Mouse (Mus musculus) retina, postnatal 7 days (tissue): ENCODE data around the gene Fbxo3.
"Not testable (repeated sequence)": the region's sequence is repeated elsewhere in the genome, so short reads cannot be mapped to it uniquely, and the experiment has no call there.

ENCODE experiments used
- DNase-seq: peaks from one replicate; pipeline ENCODE4 v3.0.0-alpha.2; 2012; ENCODE audit warnings: low read depth, low spot score

Gene Fbxo3

DNA sequence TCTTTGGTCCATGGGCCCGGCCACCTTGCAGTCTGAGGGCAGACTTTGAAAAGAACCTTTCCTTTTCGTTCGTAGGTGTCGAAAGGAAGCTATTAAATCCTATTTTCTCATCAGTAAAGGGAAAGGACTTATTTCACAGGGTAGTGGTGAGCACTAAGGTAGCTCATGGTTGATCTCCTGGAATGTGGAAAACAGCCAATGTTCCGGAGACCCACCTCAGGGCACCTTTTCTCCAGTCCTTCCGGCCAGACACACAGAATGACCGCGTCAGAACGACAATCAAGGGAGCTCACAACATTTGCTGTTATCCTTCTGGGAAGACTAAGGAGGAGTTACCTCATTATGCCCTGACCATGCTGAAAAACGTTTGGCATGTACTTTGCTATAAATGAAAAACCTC, 68.7 kb downstream of the Fbxo3 start:
- DNase-seq, result no peak

DNA sequence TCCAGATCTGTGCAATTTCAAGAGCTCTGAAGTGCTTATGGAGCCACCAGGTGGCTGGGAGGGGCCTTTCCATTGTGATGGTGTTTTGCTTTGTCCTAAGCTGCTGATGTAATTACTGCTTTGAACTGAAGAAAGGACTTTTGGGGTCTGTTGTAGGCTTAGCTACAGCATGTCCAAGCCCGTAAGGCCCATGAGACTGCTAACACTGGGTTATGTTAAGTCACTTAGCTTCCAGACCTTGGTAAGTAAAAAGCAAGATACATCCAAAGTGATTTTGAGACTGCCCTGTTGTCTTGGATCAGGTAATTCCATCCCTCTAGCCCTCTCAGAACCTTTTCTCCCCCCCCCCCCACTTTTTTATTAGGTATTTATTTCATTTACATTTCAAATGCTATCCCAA, 69.3 kb downstream of the Fbxo3 start:
- not testable (repeated sequence) for DNase-seq

DNA sequence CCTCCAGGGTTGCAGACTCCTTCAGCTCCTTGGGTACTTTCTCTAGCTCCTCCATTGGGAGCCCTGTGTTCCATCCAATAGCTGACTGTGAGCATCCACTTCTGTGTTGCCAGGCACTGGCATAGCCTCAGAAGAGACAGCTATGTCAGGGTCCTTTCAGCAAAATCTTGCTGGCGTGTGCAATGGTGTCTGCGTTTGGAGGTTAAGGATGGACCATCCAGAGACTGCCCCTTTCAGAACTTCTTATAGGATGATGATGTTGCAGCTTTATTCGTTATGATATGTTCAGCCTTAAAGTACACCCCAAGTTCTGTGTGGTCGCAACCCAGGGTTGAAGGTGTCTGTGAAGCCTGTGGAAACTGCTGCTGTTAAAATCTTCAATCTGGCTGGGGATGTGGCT, 69.9 kb downstream of the Fbxo3 start:
- not testable (repeated sequence) for DNase-seq

DNA sequence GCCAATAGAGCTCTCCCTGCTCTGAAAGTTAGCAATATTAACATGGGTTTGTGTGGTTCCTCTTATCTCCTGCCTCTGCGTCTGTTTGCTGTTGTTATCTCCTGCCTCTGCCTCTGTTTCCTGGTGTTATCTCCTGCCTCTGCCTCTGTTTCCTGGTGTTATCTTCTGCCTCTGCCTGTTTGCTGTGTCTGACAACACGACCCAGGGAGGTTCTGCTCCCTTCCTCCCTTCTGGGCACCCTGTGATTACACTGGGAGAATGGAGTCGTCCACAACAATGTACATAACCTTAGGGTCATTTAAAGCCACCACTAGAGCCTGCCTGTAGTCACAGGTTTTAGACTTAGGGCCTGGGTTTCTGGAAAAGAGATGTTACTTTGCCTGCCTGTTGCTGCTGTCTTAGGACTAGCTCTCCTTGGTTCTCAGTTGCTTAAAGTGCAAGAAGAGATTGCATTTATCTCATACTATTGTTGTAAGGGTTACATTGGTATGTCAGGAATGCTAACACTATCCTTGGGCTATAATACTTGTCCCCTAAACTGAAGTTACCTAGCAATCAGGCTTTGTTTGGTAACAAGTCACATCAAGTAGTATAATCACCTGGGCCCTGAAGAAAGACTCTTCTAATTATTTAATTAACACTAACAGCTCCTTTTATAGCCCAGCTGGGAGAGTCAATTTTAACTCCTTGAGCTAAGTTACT, 71.2 kb downstream of the Fbxo3 start:
- DNase-seq, result no peak

DNA sequence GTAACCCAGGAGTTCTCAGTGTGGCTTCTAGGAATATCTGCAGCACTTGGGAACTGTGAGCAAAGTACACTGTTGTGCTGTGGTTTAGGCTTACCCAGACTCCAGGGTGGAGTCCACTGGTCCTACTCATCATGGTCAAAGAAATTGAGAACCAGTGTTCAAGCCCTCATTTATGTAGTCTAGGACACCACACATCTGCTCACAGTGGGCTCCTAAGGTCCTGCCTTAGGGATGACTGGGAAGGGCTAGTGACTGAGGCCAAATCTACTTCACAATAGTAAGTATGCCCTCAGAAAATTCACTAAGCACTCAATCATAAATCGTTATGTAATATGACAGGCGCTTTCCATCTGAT, 71.7 kb downstream of the Fbxo3 start:
- no peak for DNase-seq

DNA sequence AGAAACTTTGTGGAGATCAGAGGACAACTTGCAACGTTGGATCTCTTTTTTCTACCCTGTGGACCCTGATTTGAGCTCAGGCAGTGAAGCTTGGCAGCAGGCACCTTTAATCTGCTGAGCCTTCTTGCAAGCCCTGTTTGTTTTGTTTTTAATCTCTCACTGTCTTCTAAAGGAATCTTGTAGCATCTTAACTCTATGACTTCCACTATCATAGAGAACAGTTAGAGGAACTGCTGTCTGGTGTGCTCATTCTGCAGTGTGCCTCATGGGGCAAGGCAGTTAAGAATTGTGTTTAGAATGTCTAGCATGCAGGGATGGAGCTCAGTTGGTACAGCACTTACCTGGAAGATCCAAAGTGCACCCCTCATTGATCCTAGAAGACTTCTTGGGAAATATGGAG, 72.4 kb downstream of the Fbxo3 start:
- no peak for DNase-seq

DNA sequence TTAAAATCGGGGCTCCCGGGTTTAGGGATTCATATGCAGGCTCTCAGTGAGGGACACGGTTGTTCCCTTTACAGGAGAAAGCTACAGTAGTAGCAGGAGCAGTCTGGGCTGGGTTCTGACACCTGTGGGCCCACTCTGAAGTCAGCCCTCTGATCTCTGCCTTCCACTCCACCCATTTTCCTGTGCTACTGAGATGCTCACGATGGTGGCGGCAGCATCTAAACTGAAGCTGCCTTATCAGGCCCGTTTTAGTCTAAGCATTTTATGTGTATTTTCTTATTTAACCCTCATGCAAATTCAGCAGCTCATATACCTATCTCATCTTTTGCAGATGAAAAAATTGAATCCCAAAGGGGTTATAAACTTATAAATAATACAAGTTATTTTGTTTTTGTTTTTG, 77.3 kb downstream of the Fbxo3 start:
- no peak for DNase-seq

DNA sequence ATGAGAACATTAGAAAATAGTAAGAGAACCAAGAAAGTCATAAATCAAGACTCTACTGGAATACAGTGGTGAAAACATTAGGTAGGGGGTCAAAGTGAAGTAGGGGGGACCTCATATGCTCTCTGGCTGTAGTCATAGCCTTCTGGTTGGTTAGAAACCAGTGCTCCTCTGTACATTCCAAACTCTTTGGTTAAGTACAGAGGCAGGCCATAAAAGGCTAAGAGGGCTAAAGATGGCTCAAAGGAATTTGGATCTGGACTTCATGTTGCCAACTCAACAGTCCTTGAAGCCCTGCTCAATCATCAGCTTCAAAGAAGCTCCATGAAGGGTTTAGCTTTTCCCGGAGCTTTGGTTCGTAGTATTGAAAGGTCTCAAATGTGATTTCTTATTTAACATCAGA, 81.5 kb downstream of the Fbxo3 start:
- not testable (repeated sequence) for DNase-seq

DNA sequence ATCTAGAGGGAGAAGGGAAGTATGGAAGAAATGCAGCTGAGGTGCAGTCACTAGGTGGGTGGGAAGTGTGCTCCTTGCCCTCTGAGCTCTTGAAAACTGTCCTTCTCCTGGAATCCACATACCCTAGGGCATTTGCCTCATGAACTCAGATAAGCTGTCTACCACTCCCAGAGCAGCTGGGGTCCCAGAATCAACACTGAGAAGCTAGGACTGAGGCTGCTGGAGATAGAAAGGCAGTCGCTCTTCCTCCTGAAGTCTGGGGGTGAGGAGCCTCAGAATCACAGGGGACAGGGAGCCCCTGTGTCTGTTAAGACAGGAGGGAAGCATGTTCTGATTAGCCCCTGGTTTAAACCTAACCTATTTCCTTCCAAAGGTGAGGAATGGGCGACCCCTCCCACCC, 82.0 kb downstream of the Fbxo3 start:
- no peak for DNase-seq

DNA sequence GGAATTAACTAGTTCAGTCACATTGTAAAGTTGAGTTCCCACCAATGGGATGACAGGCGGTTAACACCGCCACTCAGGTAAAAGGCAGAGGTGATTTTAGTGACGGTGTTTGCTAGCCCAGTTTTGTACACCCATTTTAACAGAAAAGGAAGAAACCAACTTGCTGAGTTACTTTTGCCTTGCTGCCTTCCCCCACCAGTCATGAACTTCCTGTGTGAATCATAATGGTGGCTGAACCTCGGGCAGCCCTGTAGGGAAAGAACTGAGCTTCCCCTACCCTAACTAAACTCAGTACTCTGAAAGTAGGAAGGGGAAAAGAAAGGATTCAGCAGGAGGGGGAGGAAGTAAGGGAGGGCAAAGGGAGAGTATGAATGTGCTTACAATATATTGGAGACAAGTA, 82.5 kb downstream of the Fbxo3 start:
- DNase-seq, result no peak

DNA sequence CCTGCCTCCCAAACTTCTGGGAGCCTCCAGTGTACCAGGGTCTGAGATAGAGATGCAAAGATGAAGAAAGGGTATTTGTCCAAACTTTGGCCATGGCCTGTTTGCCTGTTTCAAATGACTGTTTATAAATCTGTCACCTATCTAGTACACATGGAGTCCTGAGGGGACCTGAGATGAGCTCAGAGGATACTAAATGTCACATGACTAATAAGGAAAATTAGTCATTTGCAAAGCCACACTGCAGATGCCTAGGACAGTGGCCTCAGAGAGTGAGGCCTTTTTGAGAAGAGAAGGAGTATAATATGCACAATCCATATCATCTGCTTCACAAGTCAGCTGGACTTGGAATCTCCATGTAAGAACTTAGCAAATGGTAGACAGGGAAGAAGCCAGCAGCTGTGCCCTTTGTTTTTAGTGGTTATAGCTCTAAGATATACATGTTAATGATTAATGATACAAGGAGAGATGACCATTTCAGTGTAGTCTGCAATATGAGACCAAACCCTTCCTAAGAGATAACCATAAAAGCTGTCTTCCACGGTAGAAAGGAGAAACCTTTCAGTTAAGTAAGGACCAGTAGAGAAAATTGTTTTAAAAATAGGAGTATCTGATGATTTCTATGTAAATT, 83.8 kb downstream of the Fbxo3 start:
- not testable (repeated sequence) for DNase-seq
